Mouse (Mus musculus): ENCODE data around the gene Hoxa4. TPM values are rescaled to one million over a fixed set of nuclear protein-coding genes. Genes with fewer than 3 reads are reported as not detected.

Hoxa4 gene
- polyA plus RNA-seq, 2 experiments: 1.0 to 2.2 TPM

DNA sequence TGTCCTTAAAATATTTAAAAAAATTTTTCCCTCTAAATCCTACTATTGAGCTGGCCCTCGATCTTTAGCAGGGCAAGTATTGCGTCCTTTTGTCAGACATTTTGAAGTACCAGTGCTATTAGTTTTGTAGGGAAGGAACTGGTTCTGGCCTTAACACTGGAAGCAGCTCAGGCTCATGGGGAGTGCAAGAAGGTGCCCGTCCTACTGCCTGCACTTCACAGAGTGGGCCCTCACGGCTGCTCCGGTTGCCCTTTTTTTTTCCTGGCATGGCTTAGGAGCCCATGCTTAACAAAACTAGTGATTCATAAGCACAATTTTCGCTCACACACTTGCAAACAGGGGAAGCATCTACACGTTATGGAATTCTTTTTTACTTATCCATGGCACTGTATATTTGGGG, 47.4 kb upstream of the Hoxa4 start:
- peaks cover 39% of the 10 kb centered on the region for H3K4me1 ChIP-seq (ENCODE audit: control insufficient read depth, insufficient read depth, low read length)
- peak overlapping the region; percentile 96 for H3K4me2 ChIP-seq (replicated peaks; ENCODE audit: low read depth, low read length, severe bottlenecking)
- DNase-seq (ENCODE audit: low spot score) (no peak), ATAC-seq (ENCODE audit: low FRiP score, low read depth) (no peak)
- H3K4me3 ChIP-seq (replicated peaks; ENCODE audit: low read length): peak overlapping the region; percentile 90
- peaks cover 9% of the 10 kb centered on the region for H3K36me3 ChIP-seq (ENCODE audit: control insufficient read depth, insufficient read depth, low read length)
- peak overlapping the region; percentile 99 for H3K27ac ChIP-seq (replicated peaks; ENCODE audit: low read depth, low read length)
- H3K9me3 ChIP-seq (ENCODE audit: control insufficient read depth, low read length): no peaks in the 10 kb centered on the region
- 4% methylated on average over 7 of the region's 7 CpGs for WGBS
- TF ChIP-seq POLR2A (IDR thresholded peaks at IDR 0.05; ENCODE audit: borderline replicate concordance, extremely low read depth, insufficient read depth, insufficient read length): no peak
- H3K27me3 ChIP-seq (ENCODE audit: control insufficient read depth, insufficient read depth, low read length): no peaks in the 10 kb centered on the region
- H3K9ac ChIP-seq (ENCODE audit: low read depth, low read length, severe bottlenecking): peak overlapping the region; percentile 100

GRCm38 (mm10) chr6:52238155-52238545, 46.6 kb upstream of the Hoxa4 start:
- ATAC-seq (ENCODE audit: low FRiP score, low read depth) (no peak), DNase-seq (ENCODE audit: low spot score) (no peak)
- Histone ChIP-seq H3K4me2 (replicated peaks; ENCODE audit: low read depth, low read length, severe bottlenecking) (peak overlapping the region; percentile 96), H3K9me3 (ENCODE audit: control insufficient read depth, low read length) (no peaks in the 10 kb centered on the region), H3K9ac (ENCODE audit: low read depth, low read length, severe bottlenecking) (peak overlapping the region; percentile 100), H3K4me1 (ENCODE audit: control insufficient read depth, insufficient read depth, low read length) (peaks cover 31% of the 10 kb centered on the region), H3K27ac (replicated peaks; ENCODE audit: low read depth, low read length) (peak overlapping the region; percentile 99), H3K27me3 (ENCODE audit: control insufficient read depth, insufficient read depth, low read length) (no peaks in the 10 kb centered on the region), H3K4me3 (replicated peaks; ENCODE audit: low read length) (peak overlapping the region; percentile 90), H3K36me3 (ENCODE audit: control insufficient read depth, insufficient read depth, low read length) (peaks cover 17% of the 10 kb centered on the region)
- WGBS: 7% methylated on average over 7 of the region's 7 CpGs
- TF ChIP-seq POLR2A (IDR thresholded peaks at IDR 0.05; ENCODE audit: borderline replicate concordance, extremely low read depth, insufficient read depth, insufficient read length): no peak

DNA sequence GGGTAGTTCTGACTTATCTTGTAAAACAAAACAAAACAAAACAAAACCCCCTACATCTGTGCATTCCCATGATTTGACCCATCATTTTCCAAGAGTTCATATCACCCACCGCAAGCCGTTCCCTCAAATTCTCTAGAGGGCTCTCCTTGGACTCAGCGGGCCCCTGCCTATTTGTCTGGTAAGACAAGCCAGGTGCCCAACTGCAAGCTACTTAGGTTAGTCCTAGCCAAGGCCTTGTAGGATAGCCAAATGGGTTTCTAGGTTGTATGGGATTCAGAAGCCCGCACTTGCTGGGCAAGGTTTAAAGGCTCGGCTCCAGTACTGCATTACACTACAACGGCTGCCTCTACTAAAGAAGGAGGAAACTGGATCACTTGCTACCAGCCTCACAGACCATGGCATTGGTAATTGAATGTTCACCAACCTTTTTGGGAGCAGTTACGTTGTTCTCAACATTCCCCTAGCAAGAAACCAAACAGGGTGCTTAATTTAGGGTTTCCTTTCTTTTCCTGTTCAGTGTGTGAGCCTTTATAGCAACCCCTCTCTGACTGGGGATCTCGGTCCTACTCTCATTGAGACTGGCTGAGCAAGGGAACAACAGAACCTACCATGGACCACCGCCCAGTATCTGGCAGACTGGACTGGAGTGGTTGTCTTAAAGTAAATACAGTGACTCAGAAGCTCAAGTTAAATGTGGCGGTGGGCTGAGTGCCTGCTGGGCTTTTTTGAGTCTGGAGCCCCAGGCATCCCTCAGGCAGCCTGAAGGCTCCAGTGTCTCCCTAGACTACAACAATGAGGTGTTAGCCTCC, 46.0 kb upstream of the Hoxa4 start:
- H3K4me1 ChIP-seq (ENCODE audit: control insufficient read depth, insufficient read depth, low read length): peaks cover 25% of the 10 kb centered on the region
- peaks cover 20% of the 10 kb centered on the region for H3K36me3 ChIP-seq (ENCODE audit: control insufficient read depth, insufficient read depth, low read length)
- peak overlapping the region; percentile 96 for H3K4me2 ChIP-seq (replicated peaks; ENCODE audit: low read depth, low read length, severe bottlenecking)
- no peaks in the 10 kb centered on the region for H3K27me3 ChIP-seq (ENCODE audit: control insufficient read depth, insufficient read depth, low read length)
- 8% methylated on average over 10 of the region's 10 CpGs for WGBS
- DNase-seq (ENCODE audit: low spot score) (no peak), ATAC-seq (ENCODE audit: low FRiP score, low read depth) (no peak)
- no peak for TF ChIP-seq POLR2A (IDR thresholded peaks at IDR 0.05; ENCODE audit: borderline replicate concordance, extremely low read depth, insufficient read depth, insufficient read length)
- H3K9ac ChIP-seq (ENCODE audit: low read depth, low read length, severe bottlenecking): peak overlapping the region; percentile 100
- H3K9me3 ChIP-seq (ENCODE audit: control insufficient read depth, low read length): no peaks in the 10 kb centered on the region
- H3K4me3 ChIP-seq (replicated peaks; ENCODE audit: low read length): peak overlapping the region; percentile 90
- peak overlapping the region; percentile 99 for H3K27ac ChIP-seq (replicated peaks; ENCODE audit: low read depth, low read length)

GRCm38 (mm10) chr6:52236806-52237205, 45.3 kb upstream of the Hoxa4 start:
- H3K9ac ChIP-seq (ENCODE audit: low read depth, low read length, severe bottlenecking): peak overlapping the region; percentile 100
- WGBS: 16% methylated on average over 3 of the region's 3 CpGs
- DNase-seq (ENCODE audit: low spot score) (no peak), ATAC-seq (ENCODE audit: low FRiP score, low read depth) (no peak)
- TF ChIP-seq POLR2A (IDR thresholded peaks at IDR 0.05; ENCODE audit: borderline replicate concordance, extremely low read depth, insufficient read depth, insufficient read length): no peak
- no peaks in the 10 kb centered on the region for H3K9me3 ChIP-seq (ENCODE audit: control insufficient read depth, low read length)
- peak overlapping the region; percentile 96 for H3K4me2 ChIP-seq (replicated peaks; ENCODE audit: low read depth, low read length, severe bottlenecking)
- peak overlapping the region; percentile 99 for H3K27ac ChIP-seq (replicated peaks; ENCODE audit: low read depth, low read length)
- peaks cover 28% of the 10 kb centered on the region for H3K36me3 ChIP-seq (ENCODE audit: control insufficient read depth, insufficient read depth, low read length)
- H3K27me3 ChIP-seq (ENCODE audit: control insufficient read depth, insufficient read depth, low read length): no peaks in the 10 kb centered on the region
- peak overlapping the region; percentile 90 for H3K4me3 ChIP-seq (replicated peaks; ENCODE audit: low read length)
- H3K4me1 ChIP-seq (ENCODE audit: control insufficient read depth, insufficient read depth, low read length): peaks cover 23% of the 10 kb centered on the region

GRCm38 (mm10) chr6:52235866-52236265, 44.3 kb upstream of the Hoxa4 start:
- Histone ChIP-seq H3K27me3 (ENCODE audit: control insufficient read depth, insufficient read depth, low read length) (no peaks in the 10 kb centered on the region), H3K4me1 (ENCODE audit: control insufficient read depth, insufficient read depth, low read length) (peaks cover 20% of the 10 kb centered on the region), H3K9ac (ENCODE audit: low read depth, low read length, severe bottlenecking) (peak overlapping the region; percentile 100), H3K4me2 (replicated peaks; ENCODE audit: low read depth, low read length, severe bottlenecking) (peak overlapping the region; percentile 96), H3K27ac (replicated peaks; ENCODE audit: low read depth, low read length) (peak overlapping the region; percentile 99), H3K9me3 (ENCODE audit: control insufficient read depth, low read length) (no peaks in the 10 kb centered on the region), H3K36me3 (ENCODE audit: control insufficient read depth, insufficient read depth, low read length) (peaks cover 35% of the 10 kb centered on the region), H3K4me3 (replicated peaks; ENCODE audit: low read length) (peak overlapping the region; percentile 90)
- DNase-seq (ENCODE audit: low spot score): no peak
- TF ChIP-seq POLR2A (IDR thresholded peaks at IDR 0.05; ENCODE audit: borderline replicate concordance, extremely low read depth, insufficient read depth, insufficient read length): no peak
- WGBS: 21% methylated on average over 6 of the region's 6 CpGs
- ATAC-seq (ENCODE audit: low FRiP score, low read depth): no peak
